Mouse (Mus musculus) liver, embryonic 14.5 days (tissue): Measurements from ENCODE around the gene Aldob.

Experiments used
- CTCF ChIP-seq: IDR thresholded peaks from 2 replicates; pipeline ENCODE4 v1.5.1; 2016; ENCODE audit warnings: antibody characterized with exemption, low read depth, control low read depth
- EP300 ChIP-seq: IDR thresholded peaks from 2 replicates; pipeline ENCODE4 v1.6.1; 2016; ENCODE audit warnings: antibody characterized with exemption, low read depth

DNA sequence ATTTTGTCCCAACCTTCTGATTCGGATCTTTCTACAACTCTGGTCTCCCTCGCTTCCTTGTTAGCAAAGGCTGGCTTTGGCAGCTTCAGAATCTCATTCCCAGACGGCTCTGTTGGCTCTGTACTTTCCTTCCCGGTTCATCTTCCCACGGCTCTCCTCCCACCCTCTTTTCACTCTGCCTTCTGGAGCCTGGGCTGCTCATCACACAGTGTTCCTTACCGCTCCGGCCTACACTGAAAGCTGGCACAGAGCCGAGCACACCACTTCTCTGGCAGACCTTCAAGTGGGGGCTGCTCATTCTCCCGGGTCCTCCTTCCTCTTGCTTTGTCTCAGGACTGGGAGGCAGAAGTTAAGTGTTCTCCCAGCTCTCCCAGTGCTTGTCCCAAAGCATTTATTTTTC lies 26.8 kb downstream of the Aldob start:
- TF ChIP-seq CTCF (no peak), EP300 (no peak)
